Mouse (Mus musculus) kidney, adult 18-20 months (tissue): ENCODE measurements around the gene Trf.
A peak's percentile ranks its signal among the peaks of the same experiment; 100 is the strongest.
"Not testable (repeated sequence)": the region's sequence is repeated elsewhere in the genome, so short reads cannot be mapped to it uniquely, and the experiment has no call there.

Source experiments
- DNase-seq: peaks from one replicate; pipeline ENCODE4 v3.0.0; 2021

Gene Trf

GRCm38 (mm10) chr9:103214281-103214680, 16.0 kb downstream of the Trf start:
- no peak for DNase-seq

- no peak for DNase-seq
Measured at GRCm38 (mm10) chr9:103213631-103214030, 16.6 kb downstream of the Trf start.

- DNase-seq, result no peak
Measured at GRCm38 (mm10) chr9:103212654-103213420, 17.4 kb downstream of the Trf start.

GRCm38 (mm10) chr9:103208802-103209423, 21.3 kb downstream of the Trf start:
- no peak for DNase-seq

- DNase-seq, result peak; percentile 56
Measured at GRCm38 (mm10) chr9:103207846-103208245, 22.4 kb downstream of the Trf start.

- no peak for DNase-seq
Measured at GRCm38 (mm10) chr9:103205786-103206185, 24.5 kb downstream of the Trf start.

- peak; percentile 93 for DNase-seq
Measured at GRCm38 (mm10) chr9:103201561-103202260, 28.5 kb downstream of the Trf start, which contains the start of gene Srprb. Gene Srprb (minus strand): TSS chr9:103202137.

- no peak for DNase-seq
Measured at GRCm38 (mm10) chr9:103188416-103188815, 41.8 kb downstream of the Trf start.

GRCm38 (mm10) chr9:103186747-103187146, 43.5 kb downstream of the Trf start:
- DNase-seq, result peak; percentile 65

GRCm38 (mm10) chr9:103185946-103186345, 44.3 kb downstream of the Trf start:
- no peak for DNase-seq

GRCm38 (mm10) chr9:103184855-103185254, 45.4 kb downstream of the Trf start:
- no peak for DNase-seq

- no peak for DNase-seq
Measured at GRCm38 (mm10) chr9:103181886-103182285, 48.4 kb downstream of the Trf start.

- DNase-seq, result peak; percentile 62
Measured at GRCm38 (mm10) chr9:103180807-103181565, 49.3 kb downstream of the Trf start.

GRCm38 (mm10) chr9:103180303-103180702, 49.9 kb downstream of the Trf start:
- DNase-seq, result peak; percentile 19

- no peak for DNase-seq
Measured at GRCm38 (mm10) chr9:103175692-103176091, 54.6 kb downstream of the Trf start.

- peak; percentile 36 for DNase-seq
Measured at GRCm38 (mm10) chr9:103174771-103175519, 55.3 kb downstream of the Trf start.

GRCm38 (mm10) chr9:103168771-103169170, 61.5 kb downstream of the Trf start:
- DNase-seq, result no peak

GRCm38 (mm10) chr9:103168046-103168445, 62.2 kb downstream of the Trf start:
- DNase-seq, result no peak

- no peak for DNase-seq
Measured at GRCm38 (mm10) chr9:103163806-103164205, 66.4 kb downstream of the Trf start.

GRCm38 (mm10) chr9:103155158-103155557, 75.1 kb downstream of the Trf start:
- not testable (repeated sequence) for DNase-seq

- DNase-seq, result no peak
Measured at GRCm38 (mm10) chr9:103154568-103154967, 75.7 kb downstream of the Trf start.
